Mouse (Mus musculus) ES-Bruce4 (cell line): ENCODE measurements at regions not wholly inside any gene's neighbourhood (a gene's known extent, or its start where the extent isn't known, plus 50 kb on each side); places are given as distances from the start of the nearest gene placed in this dataset.

Source experiments
- H3K27ac ChIP-seq: 2 replicates; pipeline ENCODE4 v1.5.1; 2012; ENCODE audit warnings: low read length, inconsistent platforms; ENCODE audit not compliant: insufficient read depth
- H3K27me3 ChIP-seq: 2 replicates; pipeline ENCODE4 v1.6.1; 2012; ENCODE audit warnings: mild to moderate bottlenecking, low read length, inconsistent platforms; ENCODE audit not compliant: control insufficient read depth, poor library complexity, insufficient read depth, severe bottlenecking
- H3K36me3 ChIP-seq: 2 replicates; pipeline ENCODE4 v1.6.1; 2012; ENCODE audit warnings: inconsistent platforms, mild to moderate bottlenecking, low read length, moderate library complexity; ENCODE audit not compliant: control insufficient read depth, poor library complexity, insufficient read depth, severe bottlenecking
- H3K4me1 ChIP-seq: one replicate; pipeline ENCODE4 v1.8.1; 2011; ENCODE audit warnings: low read length; ENCODE audit not compliant: control insufficient read depth, insufficient read depth
- H3K4me3 ChIP-seq: 2 replicates; pipeline ENCODE4 v1.5.1; 2011; ENCODE audit warnings: low read depth, mild to moderate bottlenecking, low read length
- H3K9ac ChIP-seq: 2 replicates; pipeline ENCODE4 v1.6.1; 2012; ENCODE audit warnings: low read depth, mild to moderate bottlenecking, inconsistent platforms; ENCODE audit not compliant: poor library complexity, severe bottlenecking
- H3K9me3 ChIP-seq: replicated peaks from 2 replicates; pipeline ENCODE4 v1.6.1; 2012; ENCODE audit warnings: mild to moderate bottlenecking, low read length, inconsistent platforms; ENCODE audit not compliant: control insufficient read depth, poor library complexity, insufficient read depth, severe bottlenecking
- CTCF ChIP-seq: IDR thresholded peaks from one replicate; pipeline ENCODE4 v1.8.1; 2011; ENCODE audit warnings: low read depth, low read length
- EP300 ChIP-seq: IDR thresholded peaks from 2 replicates; pipeline ENCODE4 v1.6.1; 2011; ENCODE audit warnings: low read depth, low read length; ENCODE audit not compliant: insufficient read depth
- POLR2A ChIP-seq: IDR thresholded peaks from one replicate; pipeline ENCODE4 v1.8.1; 2011; ENCODE audit warnings: low read length; ENCODE audit not compliant: insufficient read depth

DNA sequence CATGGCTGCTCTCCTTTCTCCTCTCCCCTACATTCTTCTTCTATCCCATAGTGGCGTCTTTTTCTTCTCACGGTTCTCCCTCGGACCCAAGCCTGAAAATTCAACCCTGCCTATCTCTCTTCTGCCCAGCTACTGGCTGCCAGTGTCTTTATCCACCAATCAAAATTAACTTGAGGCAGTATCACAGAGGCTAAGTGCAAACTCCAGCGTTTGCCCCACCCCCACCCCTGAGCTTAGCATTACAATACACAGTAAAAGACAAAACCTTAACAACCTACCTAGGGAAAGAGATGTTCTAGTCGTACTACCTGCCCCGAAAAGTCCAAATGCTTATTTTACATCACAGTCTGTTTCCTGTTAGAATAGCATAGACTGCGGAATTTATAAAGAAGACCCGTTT is 93.2 kb downstream of the Arl4c start:
- Histone ChIP-seq H3K36me3 (no peaks in the 10 kb centered on the region), H3K27me3 (no peaks in the 10 kb centered on the region), H3K27ac (peak overlapping the region; percentile 93), H3K9ac (peak overlapping the region; percentile 57; the same call in 1 of the 2 replicates), H3K4me3 (peak overlapping the region; percentile 56), H3K4me1 (peaks cover 15% of the 10 kb centered on the region), H3K9me3 (no peaks in the 10 kb centered on the region)
- no peak for TF ChIP-seq CTCF
- no peak for TF ChIP-seq EP300
- no peak for TF ChIP-seq POLR2A

DNA sequence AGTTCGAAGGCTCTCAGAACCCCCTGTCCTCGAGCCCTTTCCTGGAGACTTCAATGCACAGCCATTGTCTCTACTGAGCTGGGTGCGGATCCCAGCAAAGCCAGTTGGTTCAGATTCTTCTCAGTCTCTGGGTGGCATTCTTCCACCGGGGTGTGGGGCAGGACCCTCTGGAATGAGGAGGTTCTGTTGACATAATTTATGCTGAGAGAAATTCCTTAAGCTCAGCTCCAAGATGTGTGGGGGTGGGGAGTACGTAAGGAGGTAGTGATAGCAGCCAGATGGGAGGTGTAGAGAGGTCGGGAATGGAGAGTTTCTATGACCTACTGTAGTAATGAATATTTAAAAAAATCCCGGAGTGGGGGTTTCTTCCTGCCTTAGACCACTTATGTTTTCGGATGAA is 93.8 kb downstream of the Arl4c start:
- Histone ChIP-seq H3K27me3 (no peaks in the 10 kb centered on the region), H3K4me1 (peaks cover 15% of the 10 kb centered on the region), H3K36me3 (no peaks in the 10 kb centered on the region)

DNA sequence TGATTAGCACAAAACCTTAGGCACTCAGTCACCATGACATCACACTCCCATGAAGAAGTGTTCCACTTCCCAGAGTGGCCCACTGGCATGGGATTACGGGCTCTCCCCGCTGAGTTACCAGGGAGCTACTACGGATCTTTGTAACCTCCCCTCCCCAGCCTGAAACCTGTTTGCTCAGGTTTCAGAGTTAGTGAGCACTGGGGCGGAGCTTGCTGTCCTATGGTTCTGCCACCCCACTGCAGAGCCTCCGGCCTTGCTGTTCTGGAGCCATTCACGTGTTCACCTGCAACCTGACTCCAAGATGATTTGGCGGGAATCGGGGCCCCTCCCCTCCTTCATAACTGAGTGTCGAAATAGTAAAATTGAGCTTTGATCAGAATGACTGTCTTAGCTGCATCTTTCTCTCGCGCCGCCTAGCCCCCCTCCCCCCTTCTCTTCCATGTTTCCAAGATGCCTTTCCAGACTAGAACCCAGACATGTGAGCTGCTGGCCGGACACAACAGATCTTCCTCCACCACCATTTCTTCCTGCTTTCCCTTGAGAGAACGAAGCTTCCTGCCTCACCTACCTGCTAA is 95.8 kb upstream of the Glrp1 start:
- Histone ChIP-seq H3K4me1 (peaks cover 16% of the 10 kb centered on the region), H3K36me3 (no peaks in the 10 kb centered on the region), H3K9me3 (no peaks in the 10 kb centered on the region), H3K4me3 (no peak overlapping the region), H3K9ac (no peak overlapping the region), H3K27ac (peak overlapping the region; percentile 29; the same call in 1 of the 2 replicates), H3K27me3 (no peaks in the 10 kb centered on the region)
- TF ChIP-seq POLR2A (no peak), EP300 (peak; percentile 82)

More for the DNA sequence above, 93.8 kb downstream of the Arl4c start:
- no peaks in the 10 kb centered on the region for H3K9me3 ChIP-seq
- H3K4me3 ChIP-seq = no peak overlapping the region
- TF ChIP-seq CTCF (no peak), EP300 (peak; percentile 95)
- H3K9ac ChIP-seq = peak overlapping the region; percentile 57; the same call in 1 of the 2 replicates
- peak overlapping the region; percentile 93 for H3K27ac ChIP-seq

DNA sequence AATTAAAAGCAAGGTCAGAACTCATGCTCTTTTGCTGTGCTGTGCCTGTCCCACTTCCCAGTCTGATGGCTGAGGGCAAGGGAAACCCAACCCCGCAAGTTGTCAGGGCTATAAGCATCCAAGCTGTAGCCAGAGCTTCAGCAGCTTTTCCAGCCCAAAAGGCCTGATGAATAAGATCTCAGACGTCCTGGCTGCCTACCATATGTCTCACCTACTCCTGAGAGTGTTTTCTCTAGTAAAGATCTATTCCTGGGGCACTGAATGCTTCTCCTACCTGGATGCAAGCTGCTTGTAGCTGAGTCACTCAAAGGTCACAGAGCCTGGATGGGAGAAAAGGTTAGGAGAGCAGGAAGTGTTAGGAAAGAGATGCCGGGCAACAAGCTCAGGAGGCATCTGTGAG is 92.4 kb upstream of the Glrp1 start:
- Histone ChIP-seq H3K27me3 (no peaks in the 10 kb centered on the region), H3K36me3 (no peaks in the 10 kb centered on the region), H3K4me3 (no peak overlapping the region), H3K9ac (no peak overlapping the region), H3K4me1 (peaks cover 16% of the 10 kb centered on the region), H3K9me3 (no peaks in the 10 kb centered on the region), H3K27ac (no peak overlapping the region)
- no peak for TF ChIP-seq POLR2A
- no peak for TF ChIP-seq CTCF

DNA sequence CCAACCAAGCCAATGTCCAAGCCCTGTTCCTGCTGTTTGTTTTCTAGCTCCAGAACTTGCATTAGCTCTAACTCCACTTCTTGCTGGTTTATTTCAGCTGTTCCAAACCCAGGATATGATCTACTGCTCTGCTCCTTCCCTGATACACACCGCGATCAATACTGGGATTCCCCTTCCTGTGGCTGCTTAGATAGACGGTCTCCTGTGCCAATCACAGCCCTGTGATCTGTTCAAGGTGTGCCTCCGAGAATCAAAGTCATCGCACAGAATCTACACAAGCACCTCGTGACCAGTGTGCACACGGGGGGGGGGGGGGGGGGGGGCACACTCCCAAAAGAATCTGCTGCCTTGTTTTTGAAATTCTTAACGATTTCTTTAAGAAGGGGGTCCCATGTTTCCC is 91.9 kb upstream of the Glrp1 start:
- no peak overlapping the region for H3K4me3 ChIP-seq
- H3K9me3 ChIP-seq = no peaks in the 10 kb centered on the region
- no peak overlapping the region for H3K9ac ChIP-seq
- TF ChIP-seq CTCF = no peak
- no peak for TF ChIP-seq POLR2A
- TF ChIP-seq EP300 = no peak
- no peaks in the 10 kb centered on the region for H3K27me3 ChIP-seq
- H3K4me1 ChIP-seq = peaks cover 15% of the 10 kb centered on the region
- no peak overlapping the region for H3K27ac ChIP-seq
- H3K36me3 ChIP-seq = no peaks in the 10 kb centered on the region

DNA sequence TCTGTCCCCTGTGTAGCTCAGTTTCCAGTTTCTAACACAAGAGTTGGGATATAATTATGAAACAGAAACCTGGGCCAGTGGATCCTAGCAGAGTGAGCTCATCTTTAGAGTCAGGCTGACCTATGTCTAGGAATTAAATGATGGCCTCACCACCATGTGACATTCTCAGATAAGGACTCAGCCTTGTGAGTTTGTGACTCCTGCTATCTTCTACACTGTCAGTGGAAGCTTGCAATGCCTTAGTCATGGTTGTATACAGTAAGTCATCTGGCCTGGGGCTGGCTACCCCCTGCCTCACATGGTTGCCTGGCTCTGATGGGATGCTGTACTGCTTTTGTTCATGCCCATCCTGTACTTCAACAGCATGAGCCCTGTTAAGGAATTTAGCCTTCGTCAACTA is 90.3 kb upstream of the Glrp1 start:
- no peaks in the 10 kb centered on the region for H3K9me3 ChIP-seq
- no peaks in the 10 kb centered on the region for H3K36me3 ChIP-seq
- H3K4me1 ChIP-seq = peaks cover 8% of the 10 kb centered on the region
- no peak overlapping the region for H3K27ac ChIP-seq
- no peak overlapping the region for H3K9ac ChIP-seq
- no peak overlapping the region for H3K4me3 ChIP-seq
- H3K27me3 ChIP-seq = no peaks in the 10 kb centered on the region
- no peak for TF ChIP-seq EP300
- no peak for TF ChIP-seq POLR2A
- TF ChIP-seq CTCF = no peak
